Mouse (Mus musculus): Measurements from ENCODE around the gene Cabp7.

GRCm38 (mm10) chr11:4789691-4790090, 43.1 kb upstream of the Cabp7 start:
- TF ChIP-seq CTCF (conservative IDR thresholded peaks at IDR 0.05; ENCODE audit: low read length) (no peak), POU5F1 (IDR thresholded peaks at IDR 0.05; ENCODE audit: borderline replicate concordance, low read length) (no peak), NANOG (IDR thresholded peaks at IDR 0.05; ENCODE audit: borderline replicate concordance, low read length) (no peak)

Measured in E14TG2a.4 (cell line).